Mouse (Mus musculus) right cerebral cortex, adult 2 months (tissue): ENCODE measurements around the gene Fam205a3.
"Not testable (repeated sequence)": the region's sequence is repeated elsewhere in the genome, so short reads cannot be mapped to it uniquely, and the experiment has no call there.

Experiments
- DNase-seq, 2 experiments: peaks; one replicate each; pipeline ENCODE4 v3.0.0; 2021 to 2022; ENCODE audit warnings: low spot score in 2 of 2

Fam205a3 gene

GRCm38 (mm10) chr4:42318034-42318433 is at the start of gene Fam205a3:
TSS of gene Fam205a3 (plus strand) at chr4:42318334.
- DNase-seq, result not testable (repeated sequence)

GRCm38 (mm10) chr4:42293967-42294366 is 24.2 kb upstream of the Fam205a3 start, which contains the start of gene Gm21953:
TSS of gene Gm21953 (plus strand) at chr4:42294267.
- not testable (repeated sequence) for DNase-seq
